Mouse (Mus musculus) liver, embryonic 16.5 days (tissue): ENCODE measurements around the gene Chchd6. TPM values are rescaled to one million over a fixed set of nuclear protein-coding genes. Genes with fewer than 3 reads are reported as not detected.

Experiments
- ATAC-seq: fragments of 200-750 bp; cut with Nextera tagmentation; 2 replicates; pipeline ENCODE4 v1.8.0; 2017; ENCODE audit warnings: low read depth, mild to moderate bottlenecking, moderate number of reproducible peaks, moderate library complexity
- H3K27ac ChIP-seq: fragments of 300-500 bp; sonication (generic); 2 replicates; pipeline ENCODE4 v1.5.1; 2014; ENCODE audit warnings: mild to moderate bottlenecking, low read length
- H3K27me3 ChIP-seq: fragments of 300-500 bp; sonication (generic); 2 replicates; pipeline ENCODE4 v1.6.1; 2014; ENCODE audit warnings: low read depth, low read length, mixed read lengths; ENCODE audit not compliant: control insufficient read depth, insufficient read depth
- H3K36me3 ChIP-seq: fragments of 300-500 bp; sonication (generic); 2 replicates; pipeline ENCODE4 v1.6.1; 2014; ENCODE audit warnings: mild to moderate bottlenecking; ENCODE audit not compliant: control insufficient read depth, insufficient read depth
- H3K4me1 ChIP-seq: fragments of 300-500 bp; sonication (generic); 2 replicates; pipeline ENCODE4 v1.6.1; 2014; ENCODE audit warnings: low read depth, low read length, mixed read lengths; ENCODE audit not compliant: control insufficient read depth
- H3K4me2 ChIP-seq: fragments of 300-500 bp; sonication (generic); 2 replicates; pipeline ENCODE4 v1.6.1; 2014; ENCODE audit warnings: low read depth, low read length, mixed read lengths
- H3K4me3 ChIP-seq: fragments of 300-500 bp; sonication (generic); 2 replicates; pipeline ENCODE4 v1.5.1; 2014; ENCODE audit warnings: low read depth, mild to moderate bottlenecking, low read length
- H3K9ac ChIP-seq: fragments of 300-500 bp; sonication (generic); 2 replicates; pipeline ENCODE4 v1.6.1; 2014; ENCODE audit warnings: low read depth, low read length
- H3K9me3 ChIP-seq: fragments of 300-500 bp; sonication (generic); replicated peaks from 2 replicates; pipeline ENCODE4 v1.6.1; 2016; ENCODE audit warnings: low read length; ENCODE audit not compliant: control insufficient read depth
- whole genome bisulfite sequencing: fragments of 180-500 bp; shearing (Covaris S2); extraction: QIAGEN DNeasy Blood & Tissue Kit; methylation state at CpG from one replicate; pipeline ENCODE4 v1.1.7; 2014; ENCODE audit not compliant: insufficient replicate concordance; 5-methylcytosine and 5-hydroxymethylcytosine counted together
- polyA plus RNA-seq: library from polyadenylated mRNA; unstranded; fragments of >200 nt; fragmentation: Nextera tagmentation; extraction: Ambion mirVana; gene quantifications from 2 replicates; pipeline ENCODE4 v1.2.1, GENCODE M21; 2015

The Chchd6 gene
- polyA plus RNA-seq, 1 experiment from 2014 or later: 11.8 TPM

GRCm38 (mm10) chr6:89455523-89456000 lies 139.9 kb downstream of the Chchd6 start:
- Histone ChIP-seq H3K27me3 (no peaks in the 10 kb centered on the region), H3K27ac (peak overlapping the region; percentile 57), H3K4me1 (peaks cover 16% of the 10 kb centered on the region), H3K9me3 (no peaks in the 10 kb centered on the region), H3K9ac (no peak overlapping the region), H3K4me3 (no peak overlapping the region), H3K36me3 (no peaks in the 10 kb centered on the region), H3K4me2 (peak overlapping the region; percentile 22; the same call in 1 of the 2 replicates)
- peak; percentile 91 for ATAC-seq
- 25% methylated on average over 4 of the region's 4 CpGs for WGBS

- no peak for ATAC-seq
- no peak overlapping the region for H3K27ac ChIP-seq
- H3K4me3 ChIP-seq: no peak overlapping the region
- no peaks in the 10 kb centered on the region for H3K36me3 ChIP-seq
- peaks cover 16% of the 10 kb centered on the region for H3K4me1 ChIP-seq
- no peaks in the 10 kb centered on the region for H3K9me3 ChIP-seq
- no peak overlapping the region for H3K4me2 ChIP-seq
- no peaks in the 10 kb centered on the region for H3K27me3 ChIP-seq
- WGBS: 70% methylated on average over 2 of the region's 2 CpGs
- H3K9ac ChIP-seq: no peak overlapping the region
These were observed 141.0 kb downstream of the Chchd6 start for GRCm38 (mm10) chr6:89454437-89454836.

- Histone ChIP-seq H3K4me3 (no peak overlapping the region), H3K4me2 (no peak overlapping the region), H3K9me3 (no peaks in the 10 kb centered on the region), H3K27ac (no peak overlapping the region), H3K9ac (no peak overlapping the region), H3K4me1 (peaks cover 16% of the 10 kb centered on the region), H3K36me3 (no peaks in the 10 kb centered on the region), H3K27me3 (no peaks in the 10 kb centered on the region)
- 68% methylated on average over 7 of the region's 7 CpGs for WGBS
- no peak for ATAC-seq
These were observed 142.3 kb downstream of the Chchd6 start for GRCm38 (mm10) chr6:89452976-89453674.

- Histone ChIP-seq H3K4me1 (peaks cover 16% of the 10 kb centered on the region), H3K9me3 (no peaks in the 10 kb centered on the region), H3K36me3 (no peaks in the 10 kb centered on the region), H3K4me2 (no peak overlapping the region), H3K27ac (no peak overlapping the region), H3K4me3 (no peak overlapping the region), H3K27me3 (no peaks in the 10 kb centered on the region), H3K9ac (no peak overlapping the region)
- no peak for ATAC-seq
- 61% methylated on average over 6 of the region's 6 CpGs for WGBS
These were observed 143.1 kb downstream of the Chchd6 start for GRCm38 (mm10) chr6:89452356-89452755.

GRCm38 (mm10) chr6:89448736-89449135 lies 146.7 kb downstream of the Chchd6 start:
- WGBS: 26% methylated on average over 3 of the region's 3 CpGs
- no peak overlapping the region for H3K9ac ChIP-seq
- H3K4me2 ChIP-seq: no peak overlapping the region
- no peak overlapping the region for H3K4me3 ChIP-seq
- no peak overlapping the region for H3K27ac ChIP-seq
- no peaks in the 10 kb centered on the region for H3K36me3 ChIP-seq
- ATAC-seq: no peak
- no peaks in the 10 kb centered on the region for H3K9me3 ChIP-seq
- H3K4me1 ChIP-seq: no peaks in the 10 kb centered on the region
- H3K27me3 ChIP-seq: no peaks in the 10 kb centered on the region

GRCm38 (mm10) chr6:89440671-89441070 lies 154.8 kb downstream of the Chchd6 start:
- Histone ChIP-seq H3K4me2 (no peak overlapping the region), H3K36me3 (no peaks in the 10 kb centered on the region), H3K4me1 (no peaks in the 10 kb centered on the region), H3K4me3 (no peak overlapping the region), H3K27ac (no peak overlapping the region), H3K9me3 (no peaks in the 10 kb centered on the region), H3K9ac (no peak overlapping the region), H3K27me3 (no peaks in the 10 kb centered on the region)
- ATAC-seq: no peak
- WGBS: 81% methylated on average over 4 of the region's 4 CpGs

- Histone ChIP-seq H3K27ac (no peak overlapping the region), H3K4me3 (no peak overlapping the region), H3K9ac (no peak overlapping the region), H3K4me2 (no peak overlapping the region), H3K4me1 (no peaks in the 10 kb centered on the region), H3K9me3 (no peaks in the 10 kb centered on the region), H3K36me3 (no peaks in the 10 kb centered on the region), H3K27me3 (no peaks in the 10 kb centered on the region)
- ATAC-seq: peak; percentile 54
- WGBS: 16% methylated on average over 2 of the region's 2 CpGs
These were observed 163.5 kb downstream of the Chchd6 start for GRCm38 (mm10) chr6:89431920-89432482.

- Histone ChIP-seq H3K4me1 (no peaks in the 10 kb centered on the region), H3K27me3 (no peaks in the 10 kb centered on the region), H3K27ac (no peak overlapping the region), H3K36me3 (no peaks in the 10 kb centered on the region), H3K9ac (no peak overlapping the region), H3K4me2 (no peak overlapping the region), H3K4me3 (no peak overlapping the region), H3K9me3 (no peaks in the 10 kb centered on the region)
- no peak for ATAC-seq
These were observed 164.7 kb downstream of the Chchd6 start for GRCm38 (mm10) chr6:89430749-89431148.

- 53% methylated on average over 2 of the region's 2 CpGs for WGBS
- ATAC-seq: no peak
- no peak overlapping the region for H3K4me2 ChIP-seq
- no peak overlapping the region for H3K27ac ChIP-seq
- H3K4me3 ChIP-seq: no peak overlapping the region
- H3K4me1 ChIP-seq: no peaks in the 10 kb centered on the region
- H3K9me3 ChIP-seq: no peaks in the 10 kb centered on the region
- no peaks in the 10 kb centered on the region for H3K27me3 ChIP-seq
- no peaks in the 10 kb centered on the region for H3K36me3 ChIP-seq
- H3K9ac ChIP-seq: no peak overlapping the region
These were observed 166.6 kb downstream of the Chchd6 start for GRCm38 (mm10) chr6:89428661-89429375.
